Mouse (Mus musculus) MEL (cell line): ENCODE data around the gene Ilf3. TPM values are rescaled to one million over a fixed set of nuclear protein-coding genes. Genes with fewer than 3 reads are reported as not detected.

Experiments used
- DNase-seq: peaks from one replicate; pipeline ENCODE4 v3.0.0; 2011; ENCODE audit warnings: low read depth, low spot score
- H3K27ac ChIP-seq: 2 replicates; pipeline ENCODE4 v1.5.1; 2012; ENCODE audit warnings: low read depth, mild to moderate bottlenecking, control low read depth, low read length, moderate library complexity; ENCODE audit not compliant: control insufficient read depth
- H3K27me3 ChIP-seq, 2 experiments: fragments of 150-350 bp in 1 of 2; sonication (generic) in 1 of 2; 2 replicates each; pipeline ENCODE4 v1.6.1; 2012; ENCODE audit warnings: low read length in 2 of 2, mild to moderate bottlenecking in 2 of 2, improper control_type of control experiment in 1 of 2, moderate library complexity in 1 of 2; ENCODE audit not compliant: insufficient read depth in 2 of 2, control insufficient read depth in 1 of 2
- H3K36me3 ChIP-seq, 2 experiments: 2 replicates each; pipeline ENCODE4 v1.6.1; 2012 to 2014; ENCODE audit warnings: low read length in 2 of 2, improper control_type of control experiment in 1 of 2, inconsistent platforms in 1 of 2, mild to moderate bottlenecking in 1 of 2; ENCODE audit not compliant: insufficient read depth in 2 of 2, control insufficient read depth in 1 of 2
- H3K4me1 ChIP-seq, 2 experiments: fragments of 150-350 bp in 1 of 2; sonication (generic) in 1 of 2; 2 replicates each; pipeline ENCODE4 v1.6.1; 2012; ENCODE audit warnings: low read length in 2 of 2, improper control_type of control experiment in 1 of 2, mild to moderate bottlenecking in 1 of 2; ENCODE audit not compliant: insufficient read depth in 2 of 2, control insufficient read depth in 1 of 2
- H3K4me3 ChIP-seq, 2 experiments: fragments of 150-350 bp in 1 of 2; sonication (generic) in 1 of 2; 2 replicates each; pipeline ENCODE4 v1.5.1; 2012; ENCODE audit warnings: low read depth in 2 of 2, low read length in 2 of 2, mild to moderate bottlenecking in 2 of 2, moderate library complexity in 2 of 2, control low read depth in 1 of 2, improper control_type of control experiment in 1 of 2; ENCODE audit not compliant: control insufficient read depth in 1 of 2, insufficient read depth in 1 of 2
- H3K79me2 ChIP-seq: 2 replicates; pipeline ENCODE4 v1.6.1; 2012; ENCODE audit warnings: mild to moderate bottlenecking, low read length, moderate library complexity; ENCODE audit not compliant: control insufficient read depth, poor library complexity, insufficient read depth
- H3K9ac ChIP-seq: 2 replicates; pipeline ENCODE4 v1.6.1; 2012; ENCODE audit warnings: low read depth, mild to moderate bottlenecking, control low read depth, low read length, moderate library complexity; ENCODE audit not compliant: control insufficient read depth, poor library complexity, severe bottlenecking
- H3K9me3 ChIP-seq: fragments of 150-350 bp; sonication (generic); replicated peaks from 2 replicates; pipeline ENCODE4 v1.6.1; 2012; ENCODE audit warnings: mild to moderate bottlenecking, low read length, improper control_type of control experiment, moderate library complexity; ENCODE audit not compliant: insufficient read depth
- CHD1 ChIP-seq: IDR thresholded peaks from 2 replicates; pipeline ENCODE4 v1.6.1; 2012; ENCODE audit warnings: low read depth, mild to moderate bottlenecking, inconsistent platforms, low read length, improper control_type of control experiment
- CTCF ChIP-seq, 3 experiments: IDR thresholded peaks in 2 of 3; conservative IDR thresholded peaks in 1 of 3; 2 replicates each; pipeline ENCODE4 v1.5.1; 2011 to 2012; ENCODE audit warnings: low read length in 3 of 3, low read depth in 2 of 3, mild to moderate bottlenecking in 2 of 3, improper control_type of control experiment in 1 of 3, inconsistent platforms in 1 of 3, mixed read lengths in 1 of 3, moderate library complexity in 1 of 3; ENCODE audit not compliant: control insufficient read depth in 1 of 3, insufficient read depth in 1 of 3, poor library complexity in 1 of 3, severe bottlenecking in 1 of 3
- ELF1 ChIP-seq: IDR thresholded peaks from 2 replicates; pipeline ENCODE4 v1.6.1; 2014; ENCODE audit warnings: low read depth, mild to moderate bottlenecking, inconsistent platforms, low read length, improper control_type of control experiment, moderate library complexity
- EP300 ChIP-seq, 2 experiments: IDR thresholded peaks; 2 replicates each; pipeline ENCODE4 v1.6.1; 2011; ENCODE audit warnings: improper control_type of control experiment in 2 of 2, low read length in 2 of 2, low read depth in 1 of 2, mild to moderate bottlenecking in 1 of 2
- GATA1 ChIP-seq: IDR thresholded peaks from 2 replicates; pipeline ENCODE4 v1.6.1; 2011; ENCODE audit warnings: low read depth, low read length, improper control_type of control experiment
- JUND ChIP-seq: IDR thresholded peaks from 2 replicates; pipeline ENCODE4 v1.6.1; 2011; ENCODE audit warnings: low read depth, mild to moderate bottlenecking, improper control_type of control experiment, low read length
- KAT2A ChIP-seq: conservative IDR thresholded peaks from 2 replicates; pipeline ENCODE4 v1.6.1; 2012; ENCODE audit warnings: low read depth, low read length, improper control_type of control experiment, inconsistent platforms
- MAFK ChIP-seq: IDR thresholded peaks from 2 replicates; pipeline ENCODE4 v1.6.1; 2011; ENCODE audit warnings: low read depth, mild to moderate bottlenecking, low read length, improper control_type of control experiment, borderline replicate concordance
- MAX ChIP-seq: IDR thresholded peaks from 2 replicates; pipeline ENCODE4 v1.6.1; 2011; ENCODE audit warnings: low read length, improper control_type of control experiment
- MAZ ChIP-seq: IDR thresholded peaks from 2 replicates; pipeline ENCODE4 v1.6.1; 2012; ENCODE audit warnings: low read depth, mild to moderate bottlenecking, inconsistent platforms, low read length, improper control_type of control experiment
- MYB ChIP-seq: IDR thresholded peaks from 2 replicates; pipeline ENCODE4 v1.6.1; 2011; ENCODE audit warnings: mild to moderate bottlenecking, low read depth, low read length, improper control_type of control experiment
- MYC ChIP-seq: IDR thresholded peaks from 2 replicates; pipeline ENCODE4 v1.6.1; 2011; ENCODE audit warnings: low read depth, mild to moderate bottlenecking, low read length, improper control_type of control experiment, moderate library complexity
- NRF1 ChIP-seq: IDR thresholded peaks from 2 replicates; pipeline ENCODE4 v1.6.1; 2014; ENCODE audit warnings: low read depth, mild to moderate bottlenecking, inconsistent platforms, low read length, improper control_type of control experiment, moderate library complexity; ENCODE audit not compliant: poor library complexity, insufficient read depth, severe bottlenecking
- POLR2AphosphoS5 ChIP-seq: IDR thresholded peaks from 2 replicates; pipeline ENCODE4 v1.6.1; 2012; ENCODE audit warnings: low read depth, borderline replicate concordance, mild to moderate bottlenecking, inconsistent platforms, low read length, moderate library complexity, mixed read lengths
- RAD21 ChIP-seq: IDR thresholded peaks from 2 replicates; pipeline ENCODE4 v1.6.1; 2011; ENCODE audit warnings: mild to moderate bottlenecking, low read depth, low read length, improper control_type of control experiment
- SIN3A ChIP-seq: IDR thresholded peaks from 2 replicates; pipeline ENCODE4 v1.6.1; 2012; ENCODE audit warnings: low read length, improper control_type of control experiment, inconsistent platforms
- TBP ChIP-seq: IDR thresholded peaks from 2 replicates; pipeline ENCODE4 v1.8.0; 2011; ENCODE audit warnings: low read depth, low read length, improper control_type of control experiment
- ZC3H11A ChIP-seq: IDR thresholded peaks from 2 replicates; pipeline ENCODE4 v1.6.1; 2012; ENCODE audit warnings: low read depth, mild to moderate bottlenecking, inconsistent platforms, low read length, improper control_type of control experiment
- ZKSCAN1 ChIP-seq: IDR thresholded peaks from 2 replicates; pipeline ENCODE4 v1.6.1; 2012; ENCODE audit warnings: low read depth, mild to moderate bottlenecking, inconsistent platforms, low read length, improper control_type of control experiment, moderate library complexity
- ZMIZ1 ChIP-seq: IDR thresholded peaks from 2 replicates; pipeline ENCODE4 v1.6.1; 2012; ENCODE audit warnings: low read depth, mild to moderate bottlenecking, inconsistent platforms, low read length, improper control_type of control experiment, moderate library complexity
- ZNF384 ChIP-seq: IDR thresholded peaks from 2 replicates; pipeline ENCODE4 v1.6.1; 2012; ENCODE audit warnings: low read depth, mild to moderate bottlenecking, inconsistent platforms, low read length, improper control_type of control experiment
- polyA plus RNA-seq, 2 experiments: library from polyadenylated mRNA; stranded (reverse) in 1 of 2; unstranded in 1 of 2; fragments of >175 nt in 1 of 2; fragments of >200 nt in 1 of 2; gene quantifications; 2 replicates each; pipeline versions ENCODE4 v1.2.1 to v1.2.4; 2012; ENCODE audit warnings: low replicate concordance in 2 of 2, low read depth in 1 of 2; ENCODE audit not compliant: insufficient read length in 2 of 2, insufficient read depth in 1 of 2, missing spikeins in 1 of 2
- total RNA-seq: library from RNA; depleted of rRNA; stranded (reverse); fragments of 300-350 nt; gene quantifications from 2 replicates; pipeline ENCODE4 v1.2.3, GENCODE M21; 2012

Ilf3 gene
- total and polyA plus RNA-seq, 3 experiments, result 67.4 to 519 (median 210) TPM

DNA sequence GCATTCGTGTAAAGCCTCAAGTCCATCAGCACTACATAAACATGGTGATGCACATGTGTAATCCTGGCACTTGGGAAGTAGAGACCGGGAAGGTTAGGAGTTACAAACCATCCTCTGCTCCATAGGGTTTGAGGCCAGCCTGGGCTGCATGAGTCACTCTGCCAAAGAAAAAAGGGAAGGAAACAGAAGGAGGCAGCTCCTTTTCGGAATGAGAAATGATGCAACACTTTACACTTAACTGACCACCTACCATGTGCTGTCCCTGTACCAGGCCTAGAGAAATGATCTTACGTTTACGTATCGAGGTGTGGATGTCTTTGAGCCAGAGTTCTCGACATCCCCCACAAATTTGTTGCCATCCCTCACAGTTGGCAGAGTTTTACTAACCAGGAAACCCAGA lies 85.3 kb downstream of the Ilf3 start (continued):
- no peak for TF ChIP-seq ZNF384
- no peak for TF ChIP-seq ELF1
- TF ChIP-seq CTCF (IDR thresholded peaks at IDR 0.05 in 2 of 3, conservative IDR thresholded peaks at IDR 0.05 in 1 of 3; ENCODE audit: control insufficient read depth in 1 of 3, insufficient read depth in 1 of 3, low read depth in 2 of 3, low read length in 3 of 3, poor library complexity in 1 of 3, severe bottlenecking in 1 of 3), result no peak
- no peak for TF ChIP-seq NRF1
- no peak for TF ChIP-seq GATA1
- TF ChIP-seq MAZ, result no peak
- peak; percentile 88 for TF ChIP-seq JUND

DNA sequence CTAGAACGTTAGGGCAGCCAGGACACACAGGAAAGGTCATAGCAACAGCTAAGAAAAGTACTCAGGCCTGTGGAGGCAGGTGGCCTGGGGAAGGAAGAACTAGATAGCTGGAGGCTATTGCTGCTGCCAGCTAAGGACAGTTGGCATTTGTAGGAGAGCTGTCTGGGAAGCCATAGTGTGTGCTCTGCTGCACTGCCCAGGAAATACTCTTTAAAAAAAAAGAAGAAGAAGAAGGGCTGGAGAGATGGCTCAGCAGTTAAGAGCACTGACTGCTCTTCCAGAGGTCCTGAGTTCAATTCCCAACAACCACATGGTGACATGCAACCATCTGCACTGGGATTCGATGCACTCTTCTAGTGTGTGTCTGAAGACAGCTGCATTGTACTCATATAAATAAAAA lies 85.8 kb downstream of the Ilf3 start:
- no peaks in the 10 kb centered on the region for H3K9me3 ChIP-seq
- H3K27ac ChIP-seq, result peak overlapping the region; percentile 80
- no peaks in the 10 kb centered on the region for H3K27me3 ChIP-seq
- peak; percentile 21; the same call in 1 of the 2 replicates for TF ChIP-seq CHD1
- TF ChIP-seq TBP, result peak; percentile 97
- no peak for TF ChIP-seq ZMIZ1
- 0 out of 2 replicates have a peak, but pooled peaks have one; percentile 21 for TF ChIP-seq MAZ
- no peak for TF ChIP-seq JUND
- TF ChIP-seq ZKSCAN1, result 0 out of 2 replicates have a peak, but pooled peaks have one; percentile 30
- peak; percentile 13; the same call in 1 of the 2 replicates for TF ChIP-seq SIN3A
- TF ChIP-seq ELF1, result 0 out of 2 replicates have a peak, but pooled peaks have one; percentile 25
- TF ChIP-seq MAFK, result 0 out of 2 replicates have a peak, but pooled peaks have one; percentile 26
- TF ChIP-seq POLR2AphosphoS5, result no peak
- TF ChIP-seq ZNF384, result peak; percentile 61; the same call in 1 of the 2 replicates
- peaks cover 34 to 57% of the 10 kb centered on the region in 2 experiments for H3K4me1 ChIP-seq
- no peak overlapping the region for H3K4me3 ChIP-seq
- no peak for DNase-seq
- H3K79me2 ChIP-seq, result peaks cover 34% of the 10 kb centered on the region; the same call in 1 of the 2 replicates
- peak overlapping the region; percentile 38 for H3K9ac ChIP-seq
- H3K36me3 ChIP-seq, result peaks cover 14 to 41% of the 10 kb centered on the region in 2 experiments

DNA sequence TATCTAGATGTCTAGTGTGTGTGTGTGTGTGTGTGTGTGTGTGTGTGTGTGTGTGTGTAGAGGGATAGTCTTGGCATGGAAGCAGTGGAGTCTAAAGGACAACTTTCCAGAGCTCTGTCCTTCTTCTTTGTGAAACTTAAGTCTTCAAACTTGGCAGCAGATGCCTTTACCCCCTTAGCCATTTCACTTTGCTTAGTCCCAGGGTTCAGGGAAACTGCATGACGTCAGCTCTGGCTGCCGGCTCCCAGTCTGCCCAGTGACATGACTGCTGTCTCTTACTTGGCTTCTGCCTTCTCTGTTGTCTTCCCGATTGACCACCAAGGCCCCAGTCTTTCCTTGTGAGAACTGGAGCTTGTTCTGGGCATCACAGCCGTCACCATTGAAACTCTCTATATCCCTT lies 86.9 kb downstream of the Ilf3 start:
- H3K36me3 ChIP-seq, result peaks cover 15 to 41% of the 10 kb centered on the region in 2 experiments
- no peaks in the 10 kb centered on the region for H3K9me3 ChIP-seq
- peaks cover 27% of the 10 kb centered on the region; the same call in 1 of the 2 replicates for H3K79me2 ChIP-seq
- no peak overlapping the region for H3K27ac ChIP-seq
- peaks cover 34 to 57% of the 10 kb centered on the region in 2 experiments for H3K4me1 ChIP-seq
- H3K27me3 ChIP-seq, result no peaks in the 10 kb centered on the region
- no peak for TF ChIP-seq JUND
- TF ChIP-seq KAT2A, result no peak
- TF ChIP-seq MAX, result no peak
- no peak for TF ChIP-seq MYB
- no peak for TF ChIP-seq ZC3H11A
- no peak for TF ChIP-seq EP300 (IDR thresholded peaks at IDR 0.05; ENCODE audit: low read depth in 1 of 2, low read length in 2 of 2)
- no peak for TF ChIP-seq CTCF (IDR thresholded peaks at IDR 0.05 in 2 of 3, conservative IDR thresholded peaks at IDR 0.05 in 1 of 3; ENCODE audit: control insufficient read depth in 1 of 3, insufficient read depth in 1 of 3, low read depth in 2 of 3, low read length in 3 of 3, poor library complexity in 1 of 3, severe bottlenecking in 1 of 3)
- no peak for TF ChIP-seq MYC
- TF ChIP-seq ZKSCAN1, result no peak
- no peak for TF ChIP-seq CHD1
- TF ChIP-seq RAD21, result no peak
- TF ChIP-seq, all 39 proteins: peak for 0
- DNase-seq, result no peak
- Histone ChIP-seq H3K4me3 (no peak overlapping the region), H3K9ac (no peak overlapping the region)
